Mouse (Mus musculus) CH12.LX (cell line): ENCODE data around the gene Pdlim3.

Source experiments
- CTCF ChIP-seq, 2 experiments: IDR thresholded peaks in 1 of 2; conservative IDR thresholded peaks in 1 of 2; 2 replicates each; pipeline ENCODE4 v1.5.1; 2011 to 2012; ENCODE audit warnings: low read depth in 2 of 2, low read length in 2 of 2, improper control_type of control experiment in 1 of 2, inconsistent platforms in 1 of 2, mild to moderate bottlenecking in 1 of 2, moderate library complexity in 1 of 2
- E2F4 ChIP-seq: IDR thresholded peaks from 2 replicates; pipeline ENCODE4 v1.6.1; 2011; ENCODE audit warnings: low read depth, low read length, improper control_type of control experiment; ENCODE audit not compliant: insufficient replicate concordance
- ELF1 ChIP-seq: IDR thresholded peaks from 2 replicates; pipeline ENCODE4 v1.6.1; 2014; ENCODE audit warnings: low read depth, mild to moderate bottlenecking, inconsistent platforms, low read length, improper control_type of control experiment
- HCFC1 ChIP-seq: IDR thresholded peaks from 2 replicates; pipeline ENCODE4 v1.6.1; 2012; ENCODE audit warnings: low read depth, mild to moderate bottlenecking, inconsistent platforms, low read length, improper control_type of control experiment
- JUND ChIP-seq: conservative IDR thresholded peaks from 2 replicates; pipeline ENCODE4 v1.6.1; 2011; ENCODE audit warnings: low read depth, low read length, improper control_type of control experiment
- MAFK ChIP-seq: IDR thresholded peaks from 2 replicates; pipeline ENCODE4 v1.6.1; 2011; ENCODE audit warnings: low read length, improper control_type of control experiment; ENCODE audit not compliant: insufficient replicate concordance
- MEF2A ChIP-seq: IDR thresholded peaks from 2 replicates; pipeline ENCODE4 v1.6.1; 2014; ENCODE audit warnings: low read depth, mild to moderate bottlenecking, inconsistent platforms, low read length, improper control_type of control experiment, borderline replicate concordance
- MXI1 ChIP-seq: IDR thresholded peaks from 2 replicates; pipeline ENCODE4 v1.6.1; 2011; ENCODE audit warnings: mild to moderate bottlenecking, low read depth, low read length, improper control_type of control experiment
- MYC ChIP-seq: IDR thresholded peaks from 2 replicates; pipeline ENCODE4 v1.6.1; 2011; ENCODE audit warnings: low read depth, mild to moderate bottlenecking, improper control_type of control experiment, low read length
- NELFE ChIP-seq: IDR thresholded peaks from 2 replicates; pipeline ENCODE4 v1.6.1; 2011; ENCODE audit warnings: low read depth, low read length, improper control_type of control experiment
- POLR2A ChIP-seq: IDR thresholded peaks from 2 replicates; pipeline ENCODE4 v1.6.1; 2011; ENCODE audit warnings: low read depth, mild to moderate bottlenecking, improper control_type of control experiment, low read length
- RCOR1 ChIP-seq: conservative IDR thresholded peaks from 2 replicates; pipeline ENCODE4 v1.6.1; 2012; ENCODE audit warnings: low read depth, mild to moderate bottlenecking, inconsistent platforms, low read length, improper control_type of control experiment
- SMC3 ChIP-seq: IDR thresholded peaks from 2 replicates; pipeline ENCODE4 v1.6.1; 2011; ENCODE audit warnings: low read depth, low read length, improper control_type of control experiment
- ZC3H11A ChIP-seq: IDR thresholded peaks from 2 replicates; pipeline ENCODE4 v1.6.1; 2012; ENCODE audit warnings: low read depth, mild to moderate bottlenecking, inconsistent platforms, low read length, improper control_type of control experiment

GRCm38 (mm10) chr8:45855118-45855517 is 30.1 kb upstream of the Pdlim3 start:
- TF ChIP-seq CTCF (conservative IDR thresholded peaks at IDR 0.05 in 1 of 2, IDR thresholded peaks at IDR 0.05 in 1 of 2; ENCODE audit: low read depth in 2 of 2, low read length in 2 of 2) (no peak), RCOR1 (no peak), ELF1 (no peak), MAFK (no peak), MYC (no peak), MXI1 (no peak), POLR2A (no peak), SMC3 (no peak), HCFC1 (no peak), MEF2A (no peak), NELFE (no peak), ZC3H11A (no peak), E2F4 (no peak), JUND (no peak)
